Mouse (Mus musculus) liver, embryonic 14.5 days (tissue): ENCODE measurements around the gene Lpcat3. TPM values are rescaled to one million over a fixed set of nuclear protein-coding genes. Genes with fewer than 3 reads are reported as not detected.
"Not testable (repeated sequence)": the region's sequence is repeated elsewhere in the genome, so short reads cannot be mapped to it uniquely, and the experiment has no call there.

Experiments
- ATAC-seq: fragments of 200-750 bp; cut with Nextera tagmentation; 2 replicates; pipeline ENCODE4 v1.8.0; 2017; ENCODE audit warnings: moderate number of reproducible peaks, mild to moderate bottlenecking, moderate library complexity; ENCODE audit not compliant: insufficient read depth
- DNase-seq, 3 experiments: peaks; one replicate each; pipeline ENCODE4 v3.0.0-alpha.2; 2012 to 2013; ENCODE audit warnings: low read depth in 3 of 3, low spot score in 3 of 3
- H3K27ac ChIP-seq: fragments of 300-500 bp; sonication (generic); 2 replicates; pipeline ENCODE4 v1.5.1; 2014; ENCODE audit warnings: moderate library complexity, mild to moderate bottlenecking, control low read depth, inconsistent platforms
- H3K27me3 ChIP-seq: fragments of 300-500 bp; sonication (generic); 2 replicates; pipeline ENCODE4 v1.6.1; 2014; ENCODE audit warnings: mild to moderate bottlenecking, low read length, moderate library complexity; ENCODE audit not compliant: control insufficient read depth, insufficient read depth
- H3K36me3 ChIP-seq: fragments of 300-500 bp; sonication (generic); replicated peaks from 2 replicates; pipeline ENCODE4 v1.6.1; 2014; ENCODE audit warnings: low read depth; ENCODE audit not compliant: control insufficient read depth, insufficient read depth
- H3K4me1 ChIP-seq, 2 experiments: fragments of 200-500 bp in 1 of 2; fragments of 300-500 bp in 1 of 2; sonication (generic) in 1 of 2; replicated peaks; 2 replicates each; pipeline ENCODE4 v1.6.1; 2012 to 2014; ENCODE audit warnings: antibody characterized with exemption in 1 of 2, inconsistent platforms in 1 of 2, low read length in 1 of 2; ENCODE audit not compliant: control insufficient read depth in 2 of 2, insufficient read depth in 2 of 2
- H3K4me2 ChIP-seq: fragments of 300-500 bp; sonication (generic); 2 replicates; pipeline ENCODE4 v1.6.1; 2014; ENCODE audit warnings: low read depth, mild to moderate bottlenecking, control low read depth, moderate library complexity
- H3K4me3 ChIP-seq, 2 experiments: fragments of 200-500 bp in 1 of 2; fragments of 300-500 bp in 1 of 2; sonication (generic) in 1 of 2; 2 replicates each; pipeline ENCODE4 v1.5.1; 2012 to 2014; ENCODE audit warnings: low read depth in 2 of 2, low read length in 2 of 2, mild to moderate bottlenecking in 2 of 2, control low read depth in 1 of 2, inconsistent platforms in 1 of 2, moderate library complexity in 1 of 2; ENCODE audit not compliant: insufficient read depth in 1 of 2
- H3K9ac ChIP-seq: fragments of 300-500 bp; sonication (generic); replicated peaks from 2 replicates; pipeline ENCODE4 v1.6.1; 2014; ENCODE audit warnings: mild to moderate bottlenecking, control low read depth, moderate library complexity
- H3K9me3 ChIP-seq: fragments of 300-500 bp; sonication (generic); 2 replicates; pipeline ENCODE4 v1.6.1; 2016; ENCODE audit warnings: low read length, mixed read lengths; ENCODE audit not compliant: control insufficient read depth
- CTCF ChIP-seq: IDR thresholded peaks from 2 replicates; pipeline ENCODE4 v1.5.1; 2016; ENCODE audit warnings: antibody characterized with exemption, low read depth, control low read depth
- EP300 ChIP-seq: IDR thresholded peaks from 2 replicates; pipeline ENCODE4 v1.6.1; 2016; ENCODE audit warnings: antibody characterized with exemption, low read depth
- WGBS: fragments of 180-500 bp; shearing (Covaris S2); extraction: QIAGEN DNeasy Blood & Tissue Kit; methylation state at CpG from one replicate; pipeline ENCODE4 v1.1.7; 2014; ENCODE audit not compliant: insufficient replicate concordance; 5-methylcytosine and 5-hydroxymethylcytosine counted together
- polyA plus RNA-seq, 2 experiments: library from polyadenylated mRNA; depleted of rRNA in 1 of 2; stranded (reverse) in 1 of 2; unstranded in 1 of 2; fragments of >200 nt; fragmentation: Nextera tagmentation in 1 of 2; extraction: Ambion mirVana in 1 of 2; gene quantifications; 2 replicates each; pipeline versions ENCODE4 v1.2.1 to v1.2.3; 2012 to 2014

The Lpcat3 gene
- polyA plus RNA-seq (2012; rRNA removed) (61.4 and 65.7 TPM in 2 replicates), polyA plus RNA-seq (2014; fragmentation: Nextera tagmentation; extraction: Ambion mirVana) (64.2 and 67.0 TPM in 2 replicates)

DNA sequence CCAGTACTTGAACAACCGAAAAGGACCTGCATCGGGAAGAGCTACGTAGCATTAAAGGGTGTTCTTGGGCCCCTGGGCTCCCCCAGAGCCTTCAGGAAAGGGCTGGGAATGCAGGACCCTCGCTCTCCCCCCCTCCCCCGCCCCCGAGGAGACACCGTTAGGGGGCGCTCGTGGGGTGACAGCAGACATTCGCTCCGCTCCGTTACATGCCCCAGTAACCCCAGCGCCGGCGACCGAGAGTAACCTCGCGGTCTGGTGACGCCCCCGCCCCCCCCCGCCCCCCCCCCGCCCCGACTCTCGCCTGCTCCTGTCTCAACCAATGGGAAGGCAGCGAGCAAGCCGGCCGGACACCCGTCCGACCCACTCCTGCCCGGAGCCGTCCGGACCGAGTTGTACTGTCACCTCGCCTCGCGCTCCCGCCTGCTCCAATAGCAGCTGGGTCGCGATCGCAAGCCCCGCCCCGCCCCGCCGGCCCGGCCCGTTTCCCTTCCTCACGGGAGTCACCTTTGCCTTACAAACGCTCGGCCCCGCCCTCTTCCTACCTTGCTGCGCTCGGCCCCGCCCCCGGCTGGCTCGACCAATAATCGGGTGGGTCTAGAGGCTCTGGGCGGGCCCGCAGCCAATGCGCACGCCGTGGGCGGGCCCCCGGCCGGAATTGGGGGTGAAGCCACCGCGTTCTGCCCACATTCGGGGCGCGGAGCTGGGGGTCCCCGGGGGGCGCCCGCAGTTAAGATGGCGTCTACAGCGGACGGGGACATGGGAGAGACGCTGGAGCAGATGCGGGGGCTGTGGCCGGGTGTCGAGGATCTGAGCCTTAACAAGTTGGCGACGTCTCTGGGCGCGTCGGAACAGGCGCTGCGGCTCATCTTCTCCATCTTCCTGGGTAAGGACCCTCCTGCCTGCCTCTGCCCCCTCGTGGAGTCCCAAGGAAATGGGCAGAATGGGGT is at the start of gene Lpcat3:
Lpcat3 (plus strand) TSS at position 551 of the 947 bp plus-strand sequence.
- Histone ChIP-seq H3K9ac (peak within 1 kb of the TSS; percentile 72), H3K27me3 (no peaks in the 10 kb centered on the region), H3K4me2 (peak within 1 kb of the TSS; percentile 96), H3K4me3 (peak within 1 kb of the TSS; percentile 61 to 99), H3K36me3 (peaks cover 4% of the 10 kb centered on the region), H3K4me1 (peaks cover 11 to 15% of the 10 kb centered on the region in 2 experiments), H3K9me3 (no peaks in the 10 kb centered on the region), H3K27ac (peak within 1 kb of the TSS; percentile 74)
- WGBS = under 1% methylated on average over 78 of the region's 87 CpGs
- ATAC-seq (peak; percentile 96), DNase-seq (peak; percentile 98)
- TF ChIP-seq EP300 = no peak
- TF ChIP-seq CTCF = peak; percentile 84

DNA sequence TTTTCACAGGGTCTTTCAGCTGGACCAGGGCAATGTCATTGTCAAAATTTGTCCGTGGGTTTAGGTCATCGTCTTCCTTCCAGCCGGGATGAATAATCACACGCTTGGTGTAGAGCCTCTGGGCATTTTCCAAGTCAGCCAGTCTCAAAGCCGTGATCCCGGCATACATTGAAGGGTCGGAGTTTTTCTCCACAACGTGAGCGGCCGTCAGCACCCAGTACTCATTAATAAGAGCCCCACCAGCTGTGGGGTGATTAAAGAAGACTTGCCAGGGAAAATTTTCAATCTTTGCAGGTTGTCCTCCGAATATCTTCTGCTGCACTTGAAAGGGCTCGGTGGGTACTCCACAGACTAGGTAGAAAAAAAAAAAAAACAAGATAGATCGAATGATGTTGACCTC is 37.2 kb upstream of the Lpcat3 start:
- Histone ChIP-seq H3K36me3 (no peaks in the 10 kb centered on the region), H3K27ac (no peak overlapping the region), H3K4me1 (no peaks in the 10 kb centered on the region), H3K4me2 (no peak overlapping the region), H3K9me3 (no peaks in the 10 kb centered on the region), H3K4me3 (no peak overlapping the region), H3K27me3 (no peaks in the 10 kb centered on the region), H3K9ac (no peak overlapping the region)
- DNase-seq = no peak
- TF ChIP-seq EP300 (no peak), CTCF (no peak)
- 74% methylated on average over 13 of the region's 13 CpGs for WGBS
- no peak for ATAC-seq

DNA sequence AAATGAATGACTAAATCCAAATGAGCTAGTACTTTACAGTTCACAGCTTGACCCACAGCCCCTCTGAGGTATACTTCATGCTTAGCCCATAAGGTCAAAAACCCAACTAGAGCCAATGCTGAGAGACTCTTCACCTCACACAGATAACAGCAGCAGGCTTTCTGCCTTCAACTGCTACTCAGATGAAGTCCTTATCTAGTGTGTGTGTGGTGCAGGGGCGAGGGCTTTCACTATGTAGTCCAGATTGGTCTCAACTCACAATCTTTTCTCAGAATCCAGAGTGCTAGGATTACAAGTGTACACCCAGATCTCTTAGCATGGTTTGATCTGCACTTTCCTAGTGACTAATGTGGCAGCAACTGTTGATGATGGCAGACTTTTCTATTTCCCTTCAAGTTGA is 36.6 kb upstream of the Lpcat3 start:
- H3K4me1 ChIP-seq, ATAC-seq, H3K36me3 ChIP-seq, H3K9me3 ChIP-seq, H3K27me3 ChIP-seq, H3K9ac ChIP-seq, H3K27ac ChIP-seq, H3K4me3 ChIP-seq, DNase-seq, H3K4me2 ChIP-seq: not testable (repeated sequence)
- 7% methylated on average over 1 of the region's 1 CpGs for WGBS

DNA sequence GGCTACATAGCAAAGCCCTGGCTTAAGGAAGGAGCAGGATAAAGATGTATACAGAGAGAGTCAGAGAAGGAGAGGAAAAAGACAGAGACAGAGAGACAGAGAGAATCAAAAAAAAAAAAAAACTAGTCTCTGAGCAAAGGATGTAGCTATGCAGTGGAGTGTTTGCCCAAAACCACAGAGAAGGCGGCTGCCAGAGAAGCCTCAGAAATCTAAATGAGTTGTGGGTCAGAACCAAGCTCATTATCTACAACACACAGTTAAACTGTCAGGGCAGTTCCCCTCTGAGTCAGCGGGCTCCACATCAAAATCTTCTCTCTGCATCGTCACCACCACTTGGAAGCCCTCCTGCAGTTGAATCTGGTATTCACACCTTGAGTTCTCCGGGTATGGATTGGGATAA is 32.1 kb upstream of the Lpcat3 start:
- no peaks in the 10 kb centered on the region for H3K36me3 ChIP-seq
- no peak for TF ChIP-seq CTCF
- TF ChIP-seq EP300 = no peak
- H3K27ac ChIP-seq = no peak overlapping the region
- WGBS = 32% methylated on average over 4 of the region's 4 CpGs
- no peak overlapping the region for H3K4me2 ChIP-seq
- H3K9ac ChIP-seq = no peak overlapping the region
- H3K4me3 ChIP-seq = no peak overlapping the region
- H3K9me3 ChIP-seq = no peaks in the 10 kb centered on the region
- H3K4me1 ChIP-seq = no peaks in the 10 kb centered on the region
- ATAC-seq = no peak
- no peak for DNase-seq
- H3K27me3 ChIP-seq = no peaks in the 10 kb centered on the region

DNA sequence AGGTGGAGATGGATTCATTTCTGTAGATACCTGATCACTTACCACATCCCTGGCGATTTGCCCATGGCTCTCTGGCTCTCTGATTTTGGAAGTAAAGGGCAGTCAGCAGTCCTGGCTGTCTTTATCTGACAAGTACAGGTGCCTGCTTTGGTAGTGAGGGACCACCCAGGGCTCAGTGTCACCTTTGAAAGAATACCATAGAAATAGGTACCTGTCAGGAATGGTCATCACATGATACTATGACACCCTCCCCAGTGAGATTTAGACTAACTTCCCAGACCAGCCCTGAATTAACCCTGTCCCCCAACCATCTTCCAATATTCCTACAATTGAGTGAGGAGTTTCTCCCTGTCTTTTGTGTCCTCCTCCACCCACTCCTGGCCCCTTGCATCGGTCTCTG is 26.8 kb upstream of the Lpcat3 start, which contains the start of gene C1s2:
C1s2 (minus strand) TSS at position 101 of the 400 bp plus-strand sequence.
- DNase-seq, H3K9ac ChIP-seq: not testable (repeated sequence)
- 66% methylated on average over 2 of the region's 2 CpGs for WGBS

DNA sequence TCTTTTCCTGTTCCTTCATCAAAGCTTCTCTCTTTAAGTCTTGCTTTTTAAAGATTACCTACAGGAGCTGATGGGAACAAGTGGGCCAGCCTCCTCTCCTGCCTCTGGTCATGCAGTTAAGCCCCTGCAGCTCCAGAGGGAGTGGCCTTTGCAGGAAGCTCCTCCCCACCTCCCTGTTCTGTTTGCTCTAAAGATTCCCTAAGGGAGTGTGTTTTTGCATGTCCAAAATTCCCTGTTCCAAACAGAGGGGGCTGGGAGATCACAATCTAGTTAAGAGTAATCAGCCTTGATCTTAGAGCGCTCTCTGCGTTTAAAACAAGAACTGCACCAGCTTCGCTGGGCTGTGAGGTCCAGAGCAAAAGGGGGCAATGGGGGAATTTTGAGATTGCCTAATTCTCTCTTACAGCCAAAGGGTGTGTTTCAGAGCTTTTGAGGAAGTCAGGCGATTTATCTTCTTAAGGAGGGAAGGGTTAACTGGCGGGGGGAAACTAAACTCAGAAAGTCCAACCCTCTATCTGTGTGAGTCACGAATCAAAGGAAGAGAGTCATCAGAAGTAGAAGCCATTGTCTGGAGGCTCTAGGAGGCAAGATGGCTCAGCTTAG is 25.9 kb upstream of the Lpcat3 start:
- not testable (repeated sequence) for H3K4me2 ChIP-seq, H3K27me3 ChIP-seq, H3K4me1 ChIP-seq, H3K4me3 ChIP-seq, H3K9me3 ChIP-seq, H3K27ac ChIP-seq, H3K9ac ChIP-seq, H3K36me3 ChIP-seq, ATAC-seq
- 11% methylated on average over 6 of the region's 6 CpGs for WGBS
- peak in 1 of 3 experiments; percentile 10 for DNase-seq

More for the DNA sequence above, 26.8 kb upstream of the Lpcat3 start, which contains the start of gene C1s2:
- not testable (repeated sequence) for H3K9me3 ChIP-seq, H3K36me3 ChIP-seq, H3K27me3 ChIP-seq, ATAC-seq, H3K4me1 ChIP-seq, H3K27ac ChIP-seq, H3K4me3 ChIP-seq, H3K4me2 ChIP-seq
